Mouse (Mus musculus) spleen, adult 2 months (tissue): ENCODE data around the gene Etl4.

Experiments used
- CTCF ChIP-seq: fragments of 200-500 bp; IDR thresholded peaks from 2 replicates; pipeline ENCODE4 v1.5.1; 2011; ENCODE audit warnings: mild to moderate bottlenecking, inconsistent platforms; ENCODE audit not compliant: insufficient read depth, insufficient read length, insufficient replicate concordance; ENCODE audit errors: extremely low read depth
- POLR2A ChIP-seq: fragments of 200-500 bp; IDR thresholded peaks from 2 replicates; pipeline ENCODE4 v1.6.1; 2011; ENCODE audit warnings: low read depth, low read length, inconsistent platforms

GRCm38 (mm10) chr2:20545624-20546023 lies 636.0 kb downstream of the Etl4 start:
- no peak for TF ChIP-seq POLR2A
- TF ChIP-seq CTCF: no peak
